Mouse (Mus musculus) forebrain, embryonic 14.5 days (tissue): ENCODE measurements around the gene Timm17a. TPM values are rescaled to one million over a fixed set of nuclear protein-coding genes. Genes with fewer than 3 reads are reported as not detected.
A peak's percentile ranks its signal among the peaks of the same experiment; 100 is the strongest.

ENCODE experiments used
- ATAC-seq: fragments of 200-750 bp; cut with Nextera tagmentation; 2 replicates; pipeline ENCODE4 v1.8.0; 2017; ENCODE audit warnings: mild to moderate bottlenecking, moderate library complexity
- DNase-seq: peaks from one replicate; pipeline ENCODE4 v3.0.0-alpha.2; 2015; ENCODE audit warnings: low spot score
- H3K27ac ChIP-seq: fragments of 300-500 bp; sonication (generic); 2 replicates; pipeline ENCODE4 v1.5.1; 2014; ENCODE audit warnings: low read depth, mild to moderate bottlenecking, control low read depth, low read length, moderate library complexity
- H3K27me3 ChIP-seq: fragments of 300-500 bp; sonication (generic); replicated peaks from 2 replicates; pipeline ENCODE4 v1.6.1; 2014; ENCODE audit warnings: low read length, control low read depth, mixed read lengths; ENCODE audit not compliant: control insufficient read depth, insufficient read depth
- H3K36me3 ChIP-seq: fragments of 300-500 bp; sonication (generic); 2 replicates; pipeline ENCODE4 v1.6.1; 2014; ENCODE audit warnings: low read length, control low read depth; ENCODE audit not compliant: control insufficient read depth, insufficient read depth
- H3K4me1 ChIP-seq: fragments of 300-500 bp; sonication (generic); 2 replicates; pipeline ENCODE4 v1.6.1; 2014; ENCODE audit warnings: antibody characterized with exemption, low read length, control low read depth; ENCODE audit not compliant: control insufficient read depth, insufficient read depth
- H3K4me2 ChIP-seq: fragments of 300-500 bp; sonication (generic); 2 replicates; pipeline ENCODE4 v1.6.1; 2014; ENCODE audit warnings: mild to moderate bottlenecking, control low read depth, low read length
- H3K4me3 ChIP-seq: fragments of 300-500 bp; sonication (generic); 2 replicates; pipeline ENCODE4 v1.5.1; 2014; ENCODE audit warnings: low read depth, low read length, control low read depth
- H3K9ac ChIP-seq: fragments of 300-500 bp; sonication (generic); 2 replicates; pipeline ENCODE4 v1.6.1; 2014; ENCODE audit warnings: mild to moderate bottlenecking, low read length, control low read depth, moderate library complexity
- H3K9me3 ChIP-seq: fragments of 300-500 bp; sonication (generic); replicated peaks from 2 replicates; pipeline ENCODE4 v1.6.1; 2016; ENCODE audit warnings: low read length, control low read depth, mixed read lengths; ENCODE audit not compliant: control insufficient read depth
- WGBS: fragments of 180-500 bp; shearing (Covaris S2); extraction: QIAGEN DNeasy Blood & Tissue Kit; methylation state at CpG from one replicate; pipeline ENCODE4 v1.1.7; 2014; 5-methylcytosine and 5-hydroxymethylcytosine counted together
- polyA plus RNA-seq: library from polyadenylated mRNA; unstranded; fragments of >200 nt; fragmentation: Nextera tagmentation; extraction: Ambion mirVana; gene quantifications from 2 replicates; pipeline ENCODE4 v1.2.1, GENCODE M21; 2014

Timm17a gene
- polyA plus RNA-seq, 1 experiment from 2014 or later = 148 TPM

GRCm38 (mm10) chr1:135263316-135263715 is 50.3 kb downstream of the Timm17a start:
- H3K4me1 ChIP-seq = peaks cover 5% of the 10 kb centered on the region
- WGBS = 82% methylated on average over 9 of the region's 9 CpGs
- DNase-seq = no peak
- no peak overlapping the region for H3K27ac ChIP-seq
- no peak overlapping the region for H3K4me2 ChIP-seq
- no peak overlapping the region for H3K4me3 ChIP-seq
- H3K9me3 ChIP-seq = no peaks in the 10 kb centered on the region
- H3K27me3 ChIP-seq = no peaks in the 10 kb centered on the region
- H3K9ac ChIP-seq = no peak overlapping the region
- ATAC-seq = no peak
- peaks cover 60% of the 10 kb centered on the region for H3K36me3 ChIP-seq

DNA sequence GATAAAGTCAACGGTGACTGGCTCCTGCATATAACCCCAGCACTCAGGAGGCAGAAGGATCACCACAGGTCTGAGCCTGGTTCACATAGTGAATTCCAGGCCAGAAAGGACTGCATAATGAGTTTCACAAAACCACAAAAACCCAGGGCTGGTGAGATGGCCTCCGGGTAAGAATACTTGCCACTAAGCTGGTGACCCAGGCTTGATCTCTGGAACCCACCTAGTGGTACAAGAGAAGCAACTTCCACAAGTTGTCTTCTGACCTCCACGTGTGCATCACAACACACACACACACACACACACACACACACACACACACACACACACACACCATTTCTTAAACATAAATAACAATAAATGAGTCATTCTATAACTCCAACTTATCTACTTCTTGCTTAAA is 51.2 kb downstream of the Timm17a start:
- Histone ChIP-seq H3K27ac (no peak overlapping the region), H3K9me3 (no peaks in the 10 kb centered on the region), H3K4me3 (no peak overlapping the region), H3K4me1 (peaks cover 5% of the 10 kb centered on the region), H3K9ac (no peak overlapping the region), H3K36me3 (peaks cover 50% of the 10 kb centered on the region), H3K27me3 (no peaks in the 10 kb centered on the region), H3K4me2 (no peak overlapping the region)
- DNase-seq (no peak), ATAC-seq (no peak)
- 96% methylated on average over 3 of the region's 3 CpGs for WGBS

DNA sequence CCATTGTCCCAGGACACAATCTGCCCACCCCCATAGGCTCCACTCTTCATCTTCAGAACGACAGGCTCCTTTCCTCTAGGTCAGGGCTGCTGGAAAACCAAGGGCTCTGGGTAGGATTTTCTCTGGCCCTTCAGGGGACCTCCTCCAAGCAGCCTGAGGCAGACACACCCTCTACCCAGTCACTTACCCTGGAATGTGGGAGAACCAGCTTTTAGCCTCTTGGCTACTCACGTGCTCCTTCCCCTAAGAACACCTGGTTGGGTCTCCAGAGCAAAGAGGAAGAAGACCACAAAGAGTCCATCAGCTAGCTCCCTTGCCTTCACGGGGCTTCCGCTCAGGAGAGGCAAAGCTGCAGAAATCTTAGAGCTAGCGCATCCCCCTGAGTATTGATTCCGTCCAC is 52.6 kb downstream of the Timm17a start:
- DNase-seq (no peak), ATAC-seq (no peak)
- WGBS = 75% methylated on average over 6 of the region's 6 CpGs
- Histone ChIP-seq H3K27me3 (no peaks in the 10 kb centered on the region), H3K4me1 (peaks cover 5% of the 10 kb centered on the region), H3K4me2 (no peak overlapping the region), H3K9ac (no peak overlapping the region), H3K9me3 (no peaks in the 10 kb centered on the region), H3K27ac (no peak overlapping the region), H3K36me3 (peaks cover 36% of the 10 kb centered on the region), H3K4me3 (no peak overlapping the region)

- DNase-seq (peak; percentile 95), ATAC-seq (peak; percentile 92)
- Histone ChIP-seq H3K4me1 (peaks cover 5% of the 10 kb centered on the region), H3K36me3 (peaks cover 18% of the 10 kb centered on the region), H3K27ac (no peak overlapping the region), H3K4me3 (peak overlapping the region; percentile 2; the same call in 1 of the 2 replicates), H3K4me2 (peak overlapping the region; percentile 40), H3K27me3 (no peaks in the 10 kb centered on the region), H3K9me3 (no peaks in the 10 kb centered on the region), H3K9ac (peak overlapping the region; percentile 46)
- under 1% methylated on average over 10 of the region's 10 CpGs for WGBS
Observed at GRCm38 (mm10) chr1:135259128-135259436, 54.5 kb downstream of the Timm17a start.

DNA sequence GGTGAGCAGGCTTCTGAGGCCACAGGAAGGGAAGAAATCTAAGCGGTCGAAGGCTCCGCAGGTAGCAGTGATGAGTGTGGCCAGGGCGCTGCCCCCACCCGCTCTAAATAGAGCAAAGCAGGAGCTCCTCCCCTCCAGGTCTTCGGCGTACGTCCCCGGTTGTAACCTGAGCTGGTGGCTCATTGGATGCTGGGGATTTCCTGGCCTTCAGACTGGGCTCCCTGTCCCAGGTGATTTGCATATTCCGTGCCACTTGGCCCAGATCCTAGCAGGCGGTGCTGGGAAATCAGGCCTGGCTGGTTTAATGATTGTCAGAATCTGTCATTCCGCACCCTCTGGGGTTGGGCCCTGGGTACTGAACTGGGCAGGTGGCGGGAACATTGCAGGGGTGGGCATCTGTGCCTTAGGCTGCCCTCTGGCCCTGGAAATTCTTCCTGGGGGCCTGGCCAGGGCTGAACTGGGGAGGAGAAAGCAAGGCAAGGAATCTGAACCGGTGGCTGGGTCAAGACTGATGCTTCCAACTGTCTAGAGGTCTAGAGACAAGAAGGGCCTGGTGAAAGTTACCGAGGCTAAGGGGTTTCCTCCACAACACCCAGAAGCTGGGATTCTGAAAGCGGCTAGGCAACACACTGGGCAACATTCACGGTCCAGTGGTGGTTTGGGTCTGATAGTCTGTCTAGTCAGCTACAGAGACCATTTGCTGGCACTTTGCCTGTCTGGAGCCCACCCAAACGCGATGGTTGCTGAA is 55.0 kb downstream of the Timm17a start, which contains the start of gene Elf3:
Gene Elf3 (minus strand): TSS at position 189 of the 748 bp plus-strand sequence.
- DNase-seq = peak; percentile 67
- H3K27me3 ChIP-seq = no peaks in the 10 kb centered on the region
- 0 out of 2 replicates have a peak within 1 kb of the TSS, but pooled peaks have one; percentile 1 for H3K27ac ChIP-seq
- no peaks in the 10 kb centered on the region for H3K9me3 ChIP-seq
- H3K9ac ChIP-seq = peak within 1 kb of the TSS; percentile 46
- peak within 1 kb of the TSS; percentile 40 for H3K4me2 ChIP-seq
- H3K4me3 ChIP-seq = peak within 1 kb of the TSS; percentile 2; the same call in 1 of the 2 replicates
- 7% methylated on average over 19 of the region's 19 CpGs for WGBS
- peaks cover 14% of the 10 kb centered on the region for H3K36me3 ChIP-seq
- H3K4me1 ChIP-seq = peaks cover 5% of the 10 kb centered on the region
- peak; percentile 58 for ATAC-seq

DNA sequence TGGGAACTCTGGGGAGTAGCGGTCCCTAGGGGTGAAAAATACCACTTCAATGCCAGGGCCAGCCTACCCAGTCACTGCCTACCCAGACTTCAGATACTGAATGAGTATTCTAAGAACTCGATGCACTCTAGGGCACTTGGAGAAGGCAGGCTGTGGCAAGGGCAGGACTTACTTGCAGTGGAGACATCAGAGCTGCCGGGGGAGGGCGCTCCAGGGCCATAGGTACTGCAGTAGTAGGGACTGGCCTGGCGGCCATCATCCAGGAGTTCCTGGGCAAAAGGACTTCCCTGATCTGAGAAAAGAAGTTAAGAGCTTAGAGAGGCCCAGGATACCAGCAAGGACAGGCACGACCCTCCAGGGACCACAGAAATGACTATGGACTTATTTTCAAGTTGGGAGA is 57.3 kb downstream of the Timm17a start:
- Histone ChIP-seq H3K4me1 (peaks cover 5% of the 10 kb centered on the region), H3K4me2 (no peak overlapping the region), H3K36me3 (no peaks in the 10 kb centered on the region), H3K27me3 (no peaks in the 10 kb centered on the region), H3K9me3 (no peaks in the 10 kb centered on the region), H3K27ac (no peak overlapping the region), H3K9ac (no peak overlapping the region), H3K4me3 (no peak overlapping the region)
- WGBS = 82% methylated on average over 6 of the region's 6 CpGs
- ATAC-seq (no peak), DNase-seq (no peak)

- 68% methylated on average over 4 of the region's 4 CpGs for WGBS
- no peaks in the 10 kb centered on the region; the same call in 1 of the 2 replicates for H3K4me1 ChIP-seq
- H3K36me3 ChIP-seq = no peaks in the 10 kb centered on the region
Observed at GRCm38 (mm10) chr1:135252854-135253253, 60.7 kb downstream of the Timm17a start.

DNA sequence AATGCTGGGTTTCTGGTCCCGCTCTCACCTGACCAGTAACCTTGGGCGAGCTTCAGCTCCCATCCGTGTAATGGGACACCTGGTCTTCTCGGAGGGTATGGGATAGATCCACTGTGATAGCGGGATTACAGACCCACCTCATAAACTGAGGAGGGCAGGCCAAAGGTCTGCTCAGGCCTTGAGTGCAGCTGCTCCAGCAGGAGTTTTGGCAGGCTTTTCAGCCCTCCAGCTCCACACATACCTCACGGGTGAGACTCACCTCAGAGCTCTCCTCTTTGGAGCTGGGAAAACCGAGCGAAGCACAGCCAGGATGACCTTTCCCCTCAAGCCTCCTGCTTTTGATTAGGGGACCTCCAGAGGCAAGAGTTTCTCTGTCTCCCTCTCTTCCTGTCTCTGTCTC is 62.2 kb downstream of the Timm17a start:
- DNase-seq (no peak), ATAC-seq (no peak)
- H3K9ac ChIP-seq = no peak overlapping the region
- H3K4me2 ChIP-seq = no peak overlapping the region
- 87% methylated on average over 8 of the region's 8 CpGs for WGBS
- no peaks in the 10 kb centered on the region for H3K27me3 ChIP-seq
- no peak overlapping the region for H3K27ac ChIP-seq
- no peak overlapping the region for H3K4me3 ChIP-seq
- no peaks in the 10 kb centered on the region for H3K36me3 ChIP-seq
- no peaks in the 10 kb centered on the region for H3K9me3 ChIP-seq
- no peaks in the 10 kb centered on the region; the same call in 1 of the 2 replicates for H3K4me1 ChIP-seq

More at GRCm38 (mm10) chr1:135252854-135253253, 60.7 kb downstream of the Timm17a start:
- Histone ChIP-seq H3K4me3 (no peak overlapping the region), H3K9me3 (no peaks in the 10 kb centered on the region), H3K27me3 (no peaks in the 10 kb centered on the region), H3K9ac (no peak overlapping the region), H3K27ac (no peak overlapping the region), H3K4me2 (no peak overlapping the region)
- no peak for ATAC-seq
- DNase-seq = no peak

GRCm38 (mm10) chr1:135250706-135251105 is 62.9 kb downstream of the Timm17a start:
- no peak overlapping the region for H3K27ac ChIP-seq
- no peaks in the 10 kb centered on the region for H3K9me3 ChIP-seq
- H3K9ac ChIP-seq = no peak overlapping the region
- no peaks in the 10 kb centered on the region; the same call in 1 of the 2 replicates for H3K4me1 ChIP-seq
- no peaks in the 10 kb centered on the region for H3K36me3 ChIP-seq
- no peaks in the 10 kb centered on the region for H3K27me3 ChIP-seq
- H3K4me2 ChIP-seq = no peak overlapping the region
- ATAC-seq (no peak), DNase-seq (no peak)
- no peak overlapping the region for H3K4me3 ChIP-seq
- WGBS = 64% methylated on average over 3 of the region's 3 CpGs
